Mouse (Mus musculus): ENCODE results near the gene Slc5a10. TPM values are rescaled to one million over a fixed set of nuclear protein-coding genes. Genes with fewer than 3 reads are reported as not detected.

The Slc5a10 gene
- polyA plus RNA-seq, 1 experiment from 2014 or later, result not detected

DNA sequence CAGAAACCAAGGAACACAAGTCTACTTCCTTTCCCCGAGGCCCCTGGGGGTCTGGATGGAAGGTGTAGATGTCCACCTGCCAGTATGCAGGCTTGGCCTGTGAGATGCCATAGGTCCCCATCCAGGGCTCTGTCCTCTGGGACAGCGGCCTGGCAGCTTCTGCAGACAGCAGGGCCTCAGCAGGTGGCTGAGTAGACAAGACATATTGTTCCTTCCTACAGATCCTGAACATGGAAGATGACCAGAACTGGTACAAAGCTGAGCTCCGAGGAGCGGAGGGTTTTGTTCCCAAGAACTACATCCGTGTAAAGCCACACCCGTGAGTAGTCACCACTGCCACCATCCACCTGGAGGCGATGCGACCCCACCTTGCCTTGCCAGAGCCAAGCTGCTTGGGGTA, 60.6 kb downstream of the Slc5a10 start:
- DNase-seq (ENCODE audit: low spot score) (no peak), ATAC-seq (replicated peaks; ENCODE audit: low FRiP score, low TSS enrichment, low read depth) (no peak)
- Histone ChIP-seq H3K27ac (ENCODE audit: low read depth) (no peak overlapping the region), H3K9me3 (ENCODE audit: control insufficient read depth, low read length) (no peaks in the 10 kb centered on the region), H3K4me2 (ENCODE audit: low read length) (no peak overlapping the region), H3K36me3 (ENCODE audit: control insufficient read depth, insufficient read depth, low read length) (no peaks in the 10 kb centered on the region), H3K9ac (ENCODE audit: low read length) (no peak overlapping the region), H3K4me1 (replicated peaks; ENCODE audit: control insufficient read depth, insufficient read depth, low read length) (no peaks in the 10 kb centered on the region), H3K4me3 (ENCODE audit: low read depth, low read length) (no peak overlapping the region), H3K27me3 (replicated peaks; ENCODE audit: control insufficient read depth, insufficient read depth, low read length) (no peaks in the 10 kb centered on the region)
- WGBS, result 89% methylated on average over 8 of the region's 8 CpGs

DNA sequence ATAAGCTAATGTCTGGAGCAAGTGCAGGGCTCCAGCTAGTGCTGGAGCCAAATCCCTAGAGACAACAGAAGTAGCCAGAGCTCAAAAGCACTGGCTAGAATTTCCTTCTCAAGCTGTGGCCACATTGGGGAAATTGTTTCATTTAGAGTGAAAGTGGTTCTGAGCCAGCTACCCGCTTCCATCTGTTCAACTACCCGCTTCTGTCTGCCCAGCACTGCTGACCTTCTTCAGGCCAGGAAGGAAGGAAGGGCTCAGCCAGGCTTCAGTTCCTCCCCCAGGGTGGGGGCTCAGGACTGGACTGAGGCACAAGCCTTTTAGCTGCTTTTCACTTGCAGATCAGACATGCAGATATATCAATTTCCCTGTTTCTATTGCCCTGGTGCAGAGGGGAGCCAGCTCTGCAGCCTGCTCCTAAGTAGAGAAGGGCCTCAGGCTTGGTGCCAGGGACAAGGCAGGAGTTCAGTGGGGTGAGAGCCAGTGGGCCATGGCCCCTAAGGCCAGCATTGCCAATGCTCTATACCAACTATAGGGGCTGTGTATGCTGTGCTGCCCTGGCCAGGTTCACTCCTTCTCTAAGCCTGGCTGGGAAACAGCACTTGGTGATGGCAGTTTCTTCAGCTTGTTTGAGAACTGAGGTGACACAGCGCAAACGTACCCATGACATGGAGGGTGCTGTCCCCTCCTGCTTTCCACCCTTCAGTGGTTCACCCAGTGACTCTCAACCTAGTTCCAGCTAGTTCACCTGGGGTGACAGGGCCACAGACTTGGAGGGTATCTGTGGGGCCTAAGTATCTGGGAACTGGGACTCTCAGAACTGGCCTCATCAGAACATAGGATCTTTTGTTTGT, 61.4 kb downstream of the Slc5a10 start:
- H3K9ac ChIP-seq (ENCODE audit: low read length), result no peak overlapping the region
- H3K27ac ChIP-seq (ENCODE audit: low read depth), result no peak overlapping the region
- no peak overlapping the region for H3K4me3 ChIP-seq (ENCODE audit: low read depth, low read length)
- H3K36me3 ChIP-seq (ENCODE audit: control insufficient read depth, insufficient read depth, low read length), result no peaks in the 10 kb centered on the region
- 79% methylated on average over 4 of the region's 4 CpGs for whole genome bisulfite sequencing
- no peaks in the 10 kb centered on the region for H3K27me3 ChIP-seq (replicated peaks; ENCODE audit: control insufficient read depth, insufficient read depth, low read length)
- ATAC-seq (replicated peaks; ENCODE audit: low FRiP score, low TSS enrichment, low read depth) (no peak), DNase-seq (ENCODE audit: low spot score) (no peak)
- H3K4me1 ChIP-seq (replicated peaks; ENCODE audit: control insufficient read depth, insufficient read depth, low read length), result no peaks in the 10 kb centered on the region
- no peaks in the 10 kb centered on the region for H3K9me3 ChIP-seq (ENCODE audit: control insufficient read depth, low read length)
- H3K4me2 ChIP-seq (ENCODE audit: low read length), result no peak overlapping the region

GRCm38 (mm10) chr11:61658360-61658922, 62.2 kb downstream of the Slc5a10 start:
- H3K4me3 ChIP-seq (ENCODE audit: low read depth, low read length), result no peak overlapping the region
- H3K27ac ChIP-seq (ENCODE audit: low read depth), result no peak overlapping the region
- no peak overlapping the region for H3K4me2 ChIP-seq (ENCODE audit: low read length)
- no peaks in the 10 kb centered on the region for H3K36me3 ChIP-seq (ENCODE audit: control insufficient read depth, insufficient read depth, low read length)
- no peaks in the 10 kb centered on the region for H3K27me3 ChIP-seq (replicated peaks; ENCODE audit: control insufficient read depth, insufficient read depth, low read length)
- no peak overlapping the region for H3K9ac ChIP-seq (ENCODE audit: low read length)
- DNase-seq (ENCODE audit: low spot score) (no peak), ATAC-seq (replicated peaks; ENCODE audit: low FRiP score, low TSS enrichment, low read depth) (no peak)
- no peaks in the 10 kb centered on the region for H3K4me1 ChIP-seq (replicated peaks; ENCODE audit: control insufficient read depth, insufficient read depth, low read length)
- 85% methylated on average over 3 of the region's 3 CpGs for WGBS
- H3K9me3 ChIP-seq (ENCODE audit: control insufficient read depth, low read length), result no peaks in the 10 kb centered on the region

GRCm38 (mm10) chr11:61657432-61657831, 63.2 kb downstream of the Slc5a10 start:
- no peaks in the 10 kb centered on the region for H3K4me1 ChIP-seq (replicated peaks; ENCODE audit: control insufficient read depth, insufficient read depth, low read length)
- no peaks in the 10 kb centered on the region for H3K9me3 ChIP-seq (ENCODE audit: control insufficient read depth, low read length)
- 59% methylated on average over 2 of the region's 2 CpGs for WGBS
- no peak overlapping the region for H3K9ac ChIP-seq (ENCODE audit: low read length)
- H3K36me3 ChIP-seq (ENCODE audit: control insufficient read depth, insufficient read depth, low read length), result no peaks in the 10 kb centered on the region
- no peak overlapping the region for H3K27ac ChIP-seq (ENCODE audit: low read depth)
- no peak for DNase-seq (ENCODE audit: low spot score)
- no peak overlapping the region for H3K4me3 ChIP-seq (ENCODE audit: low read depth, low read length)
- H3K27me3 ChIP-seq (replicated peaks; ENCODE audit: control insufficient read depth, insufficient read depth, low read length), result no peaks in the 10 kb centered on the region
- no peak overlapping the region for H3K4me2 ChIP-seq (ENCODE audit: low read length)
- ATAC-seq (replicated peaks; ENCODE audit: low FRiP score, low TSS enrichment, low read depth), result no peak

DNA sequence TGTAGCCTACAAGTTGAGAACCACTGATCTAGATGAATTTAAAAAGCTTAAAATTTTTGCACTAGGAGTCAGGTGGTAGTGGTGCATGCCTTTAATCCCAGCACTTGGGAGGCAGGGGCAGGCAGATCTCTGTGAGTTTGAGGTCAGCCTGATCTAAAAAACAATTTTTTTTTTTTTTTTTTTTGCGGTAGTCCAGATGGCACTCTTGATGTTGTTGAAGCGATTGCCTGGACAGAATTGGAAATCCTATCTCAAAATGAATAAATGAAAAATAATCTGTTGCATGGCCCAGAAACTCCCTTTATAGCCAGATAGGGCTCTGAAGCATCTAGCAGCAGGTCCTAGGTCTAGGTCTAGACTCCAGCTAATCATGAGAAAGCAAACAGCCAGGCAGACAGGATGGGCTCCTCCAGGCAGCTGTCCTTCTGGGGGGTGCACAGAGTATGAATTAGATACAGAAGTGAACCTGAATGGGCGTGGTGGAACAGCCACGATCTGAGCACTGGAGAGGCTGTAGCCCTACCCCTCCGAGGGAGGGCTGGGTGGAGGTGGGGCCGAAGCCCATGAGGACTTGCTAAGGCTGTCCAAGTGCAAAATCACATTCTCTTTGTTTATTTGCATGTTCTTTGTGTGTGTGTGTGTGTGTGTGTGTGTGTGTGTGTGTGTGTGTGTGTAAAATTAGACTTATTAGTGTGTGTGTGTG, 64.3 kb downstream of the Slc5a10 start:
- Histone ChIP-seq H3K27ac (ENCODE audit: low read depth) (no peak overlapping the region), H3K9ac (ENCODE audit: low read length) (no peak overlapping the region), H3K27me3 (replicated peaks; ENCODE audit: control insufficient read depth, insufficient read depth, low read length) (no peaks in the 10 kb centered on the region), H3K4me1 (replicated peaks; ENCODE audit: control insufficient read depth, insufficient read depth, low read length) (no peaks in the 10 kb centered on the region), H3K4me3 (ENCODE audit: low read depth, low read length) (no peak overlapping the region), H3K4me2 (ENCODE audit: low read length) (no peak overlapping the region), H3K9me3 (ENCODE audit: control insufficient read depth, low read length) (no peaks in the 10 kb centered on the region), H3K36me3 (ENCODE audit: control insufficient read depth, insufficient read depth, low read length) (no peaks in the 10 kb centered on the region)
- DNase-seq (ENCODE audit: low spot score) (no peak), ATAC-seq (replicated peaks; ENCODE audit: low FRiP score, low TSS enrichment, low read depth) (no peak)
- 68% methylated on average over 6 of the region's 6 CpGs for WGBS

DNA sequence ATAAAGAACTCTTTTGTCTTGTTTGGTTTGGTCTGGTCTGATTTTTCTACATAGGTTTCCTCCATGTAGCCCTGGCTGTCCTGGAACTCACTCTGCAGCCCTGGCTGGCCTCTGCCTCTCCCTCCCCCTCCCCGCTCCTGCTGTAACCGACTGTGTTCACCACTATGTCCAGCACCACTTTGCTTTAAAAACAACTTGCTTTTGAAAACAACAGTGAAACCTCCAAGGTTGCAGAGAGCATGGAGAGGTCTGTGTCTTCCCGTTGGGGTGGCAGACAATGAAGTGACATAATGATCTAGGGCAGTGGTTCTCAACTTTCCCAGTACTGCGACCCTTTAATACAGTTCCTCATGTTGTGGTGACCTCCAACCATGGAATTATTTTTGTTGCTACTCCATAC, 65.0 kb downstream of the Slc5a10 start:
- H3K27ac ChIP-seq (ENCODE audit: low read depth), result no peak overlapping the region
- no peak overlapping the region for H3K9ac ChIP-seq (ENCODE audit: low read length)
- H3K4me2 ChIP-seq (ENCODE audit: low read length), result no peak overlapping the region
- DNase-seq (ENCODE audit: low spot score) (no peak), ATAC-seq (replicated peaks; ENCODE audit: low FRiP score, low TSS enrichment, low read depth) (no peak)
- no peaks in the 10 kb centered on the region for H3K36me3 ChIP-seq (ENCODE audit: control insufficient read depth, insufficient read depth, low read length)
- no peaks in the 10 kb centered on the region for H3K9me3 ChIP-seq (ENCODE audit: control insufficient read depth, low read length)
- no peak overlapping the region for H3K4me3 ChIP-seq (ENCODE audit: low read depth, low read length)
- no peaks in the 10 kb centered on the region for H3K4me1 ChIP-seq (replicated peaks; ENCODE audit: control insufficient read depth, insufficient read depth, low read length)
- no peaks in the 10 kb centered on the region for H3K27me3 ChIP-seq (replicated peaks; ENCODE audit: control insufficient read depth, insufficient read depth, low read length)
- 63% methylated on average over 4 of the region's 4 CpGs for WGBS

GRCm38 (mm10) chr11:61654786-61655311, 65.8 kb downstream of the Slc5a10 start:
- Histone ChIP-seq H3K9me3 (ENCODE audit: control insufficient read depth, low read length) (no peaks in the 10 kb centered on the region), H3K27me3 (replicated peaks; ENCODE audit: control insufficient read depth, insufficient read depth, low read length) (no peaks in the 10 kb centered on the region), H3K36me3 (ENCODE audit: control insufficient read depth, insufficient read depth, low read length) (no peaks in the 10 kb centered on the region), H3K9ac (ENCODE audit: low read length) (no peak overlapping the region), H3K4me2 (ENCODE audit: low read length) (no peak overlapping the region), H3K4me1 (replicated peaks; ENCODE audit: control insufficient read depth, insufficient read depth, low read length) (no peaks in the 10 kb centered on the region), H3K4me3 (ENCODE audit: low read depth, low read length) (no peak overlapping the region), H3K27ac (ENCODE audit: low read depth) (no peak overlapping the region)
- 91% methylated on average over 4 of the region's 4 CpGs for WGBS
- DNase-seq (ENCODE audit: low spot score) (no peak), ATAC-seq (replicated peaks; ENCODE audit: low FRiP score, low TSS enrichment, low read depth) (no peak)

DNA sequence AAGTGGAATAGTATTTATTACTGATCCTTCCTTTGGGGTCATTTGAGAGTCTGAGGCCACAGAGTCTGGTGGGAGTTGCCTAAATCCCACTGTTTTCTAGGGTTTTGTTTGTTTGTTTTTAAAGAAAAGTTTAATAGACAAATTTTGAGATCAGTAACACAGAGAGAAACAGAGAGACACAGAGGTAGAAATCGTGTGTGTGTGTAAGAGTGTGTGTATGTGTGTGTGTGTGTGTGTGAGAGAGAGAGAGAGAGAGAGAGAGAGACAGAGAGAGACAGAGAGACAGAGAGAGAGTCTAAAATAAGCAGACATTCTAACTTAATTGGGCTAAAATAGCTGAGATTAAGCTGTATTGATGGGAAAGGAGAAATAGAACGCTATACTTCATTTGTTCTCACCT, 67.1 kb downstream of the Slc5a10 start:
- 76% methylated on average over 2 of the region's 2 CpGs for WGBS
- H3K9me3 ChIP-seq (ENCODE audit: control insufficient read depth, low read length), result no peaks in the 10 kb centered on the region
- no peak overlapping the region for H3K9ac ChIP-seq (ENCODE audit: low read length)
- H3K36me3 ChIP-seq (ENCODE audit: control insufficient read depth, insufficient read depth, low read length), result no peaks in the 10 kb centered on the region
- no peak overlapping the region for H3K27ac ChIP-seq (ENCODE audit: low read depth)
- no peak for DNase-seq (ENCODE audit: low spot score)
- no peaks in the 10 kb centered on the region for H3K27me3 ChIP-seq (replicated peaks; ENCODE audit: control insufficient read depth, insufficient read depth, low read length)
- no peak overlapping the region for H3K4me3 ChIP-seq (ENCODE audit: low read depth, low read length)
- ATAC-seq (replicated peaks; ENCODE audit: low FRiP score, low TSS enrichment, low read depth), result no peak
- no peak overlapping the region for H3K4me2 ChIP-seq (ENCODE audit: low read length)
- H3K4me1 ChIP-seq (replicated peaks; ENCODE audit: control insufficient read depth, insufficient read depth, low read length), result no peaks in the 10 kb centered on the region

Data from intestine, embryonic 14.5 days (tissue).